Mouse (Mus musculus) monocyte, adult 5-6 weeks (primary cell): ENCODE measurements around the gene Pih1h3b. TPM values are rescaled to one million over a fixed set of nuclear protein-coding genes. Genes with fewer than 3 reads are reported as not detected.

Source experiments
- ATAC-seq: fragments of 153-309, 156-312 bp; replicated peaks from 2 replicates; pipeline ENCODE4 v1.8.0; 2017; ENCODE audit warnings: mild to moderate bottlenecking; ENCODE audit not compliant: low TSS enrichment, insufficient number of reproducible peaks, severe bottlenecking, poor library complexity, low FRiP score
- total RNA-seq: library from RNA; stranded (forward); fragments of 200-1000, 200-491, 200-594 nt; gene quantifications from 3 replicates; pipeline ENCODE4 v1.2.3, GENCODE M21; 2017

The Pih1h3b gene
- 0.29 TPM in 1 of 3 replicates, not detected in the others for total RNA-seq

DNA sequence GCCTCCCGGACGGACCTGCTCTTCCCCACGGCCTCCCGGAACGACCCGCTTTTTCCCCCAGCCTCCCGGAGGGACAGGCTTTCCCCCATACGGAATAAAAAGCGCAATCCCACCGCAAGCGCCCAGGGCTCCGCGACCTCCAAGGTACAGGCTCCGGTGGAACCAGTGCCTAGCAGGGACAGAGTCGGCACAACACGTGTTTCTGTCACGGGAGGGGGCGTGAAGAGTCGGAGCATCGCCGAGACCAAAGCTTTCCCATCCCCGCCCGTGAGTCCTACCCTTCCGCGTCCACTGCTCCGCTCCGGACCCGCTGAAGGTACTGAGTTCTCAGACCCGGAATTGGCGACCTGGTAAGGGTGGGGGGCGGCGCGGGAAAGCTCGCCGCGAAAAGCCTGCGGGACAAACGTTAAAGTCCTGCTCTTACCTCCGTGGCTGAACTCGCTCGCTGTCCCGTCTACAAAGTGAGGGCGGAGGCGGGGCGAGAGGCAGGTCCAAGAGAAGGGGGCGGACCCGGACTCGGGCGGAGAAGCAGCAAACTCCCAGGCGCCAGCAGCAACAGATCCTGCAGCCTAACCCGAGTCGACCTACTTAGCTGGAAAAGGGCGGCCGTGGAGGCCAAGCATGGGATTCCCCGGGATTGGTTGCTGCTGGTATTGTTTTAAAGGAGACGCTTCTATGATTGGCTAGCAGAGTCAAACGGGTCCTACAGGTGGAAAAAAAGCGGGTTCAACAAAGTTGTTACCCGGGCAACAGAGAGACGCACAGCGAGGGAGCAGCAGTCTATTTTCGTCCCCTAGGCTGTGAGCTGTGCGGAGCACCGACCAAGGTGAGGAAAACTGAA lies at the start of gene Pih1h3b, which contains the start of gene Nup62cl:
Gene Pih1h3b (plus strand): TSS at position 745 of the 841 bp plus-strand sequence.
Gene Nup62cl (minus strand): TSS at position 578 of the 841 bp plus-strand sequence.
- no peak for ATAC-seq

DNA sequence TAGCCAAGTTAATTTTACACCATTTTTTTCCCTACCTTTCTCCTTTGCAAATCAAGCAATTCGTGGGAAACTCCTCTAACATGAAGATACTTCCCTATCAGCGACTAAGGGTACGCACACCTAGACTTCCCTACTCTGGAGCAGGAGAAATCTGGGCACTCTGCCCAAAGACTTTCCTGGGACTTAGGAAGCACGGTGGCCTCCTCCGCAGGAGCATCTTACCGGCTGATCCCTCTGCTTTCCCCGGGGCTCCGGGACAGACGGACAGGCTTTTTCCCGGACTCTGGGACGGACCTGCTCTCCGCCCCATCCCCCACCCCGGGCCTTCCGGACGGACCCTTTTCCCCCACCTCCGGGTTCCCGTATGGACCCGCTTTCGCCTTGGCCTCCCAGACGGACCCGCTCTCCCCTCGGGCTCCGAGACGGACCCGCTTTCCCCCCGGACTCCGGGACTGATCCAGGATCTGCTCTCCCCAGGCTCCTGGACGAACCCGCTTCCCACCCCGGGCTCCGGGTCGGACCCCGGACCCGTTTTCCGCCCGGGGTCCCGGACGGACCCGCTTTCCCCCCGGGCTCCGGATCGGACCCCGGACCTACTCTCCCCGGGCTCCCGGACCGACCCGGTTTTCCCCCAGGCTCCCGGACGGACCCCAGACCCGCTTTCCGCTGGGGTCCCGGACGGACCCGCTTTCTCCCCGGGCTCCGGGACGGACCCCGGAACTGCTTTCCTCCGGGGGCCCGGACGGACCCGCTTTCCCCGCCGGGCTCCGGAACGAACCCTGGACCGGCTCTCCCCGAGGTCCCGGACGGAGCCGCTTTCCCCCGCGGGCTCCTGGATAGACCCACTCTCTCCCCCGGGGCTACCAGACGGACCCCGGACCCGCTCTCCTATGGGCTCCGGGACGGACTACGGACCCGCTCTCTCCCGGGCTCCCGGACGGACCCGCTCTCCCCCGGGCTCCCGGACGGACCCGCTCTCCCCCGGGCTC lies 1.5 kb upstream of the Pih1h3b start:
- ATAC-seq: no peak

DNA sequence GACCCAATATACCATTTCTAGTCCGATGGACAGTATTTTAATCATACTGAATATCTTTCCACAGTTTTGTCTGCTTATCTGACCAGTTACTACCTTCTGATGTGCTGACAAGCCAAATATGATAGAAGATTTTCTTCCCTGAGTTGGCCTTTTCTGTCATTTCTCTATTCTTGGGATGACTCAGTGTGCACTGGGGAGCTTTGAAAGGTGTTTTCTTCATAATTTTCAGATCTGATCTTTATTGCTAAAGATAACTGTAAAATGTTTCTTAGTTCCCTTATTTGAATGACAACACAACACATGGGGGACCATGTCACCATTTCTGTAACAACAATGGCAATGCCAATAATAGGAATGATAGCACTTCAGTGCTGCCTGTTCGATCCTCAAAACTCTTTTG lies 19.9 kb downstream of the Pih1h3b start:
- no peak for ATAC-seq

DNA sequence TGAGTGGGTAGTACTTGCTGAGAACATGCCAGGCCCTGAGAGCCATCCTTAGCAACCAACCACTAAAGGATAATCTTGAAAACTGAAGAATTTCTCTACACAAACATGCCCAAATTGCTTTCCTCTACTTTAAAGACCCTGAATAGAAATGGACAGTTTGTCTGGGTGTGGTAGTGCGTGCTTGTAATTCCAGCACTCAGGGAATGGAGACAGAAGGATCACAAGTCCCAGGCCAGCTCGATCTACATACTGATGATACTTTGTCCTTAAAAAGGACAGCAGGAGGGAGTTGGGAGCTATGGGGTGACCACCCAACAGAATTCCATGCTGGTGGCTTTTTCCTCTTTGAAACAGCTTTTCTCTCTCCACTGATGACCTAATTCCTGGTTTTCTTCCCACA lies 31.4 kb downstream of the Pih1h3b start:
- no peak for ATAC-seq

Other genes starting within 250 kb of the Pih1h3b start
- gene Morc4, start 191.2 kb upstream of the Pih1h3b start, total RNA-seq: not detected in 3 replicates
- gene Rbm41, start 64.3 kb upstream of the Pih1h3b start, total RNA-seq: 16.1 to 31.8 TPM (median 25.9 TPM) in 3 replicates
- not detected in 3 replicates for gene Nup62cl, start 167 bp upstream of the Pih1h3b start, total RNA-seq